Mouse (Mus musculus) hindbrain, embryonic 11.5 days (tissue): ENCODE results near the gene Msmb. TPM values are rescaled to one million over a fixed set of nuclear protein-coding genes. Genes with fewer than 3 reads are reported as not detected.
"Not testable (repeated sequence)": the region's sequence is repeated elsewhere in the genome, so short reads cannot be mapped to it uniquely, and the experiment has no call there.

Source experiments
- ATAC-seq: fragments of 200-750 bp; cut with Nextera tagmentation; 2 replicates; pipeline ENCODE4 v1.8.0; 2017; ENCODE audit warnings: mild to moderate bottlenecking, moderate TSS enrichment, moderate library complexity; ENCODE audit not compliant: low FRiP score
- DNase-seq: peaks from one replicate; pipeline ENCODE4 v3.0.0-alpha.2; 2015; ENCODE audit warnings: low spot score
- H3K27ac ChIP-seq: fragments of 300-500 bp; sonication (generic); 2 replicates; pipeline ENCODE4 v1.5.1; 2014; ENCODE audit warnings: mild to moderate bottlenecking, low read depth, low read length
- H3K27me3 ChIP-seq: fragments of 300-500 bp; sonication (generic); 2 replicates; pipeline ENCODE4 v1.6.1; 2014; ENCODE audit warnings: mild to moderate bottlenecking, low read length, moderate library complexity, mixed read lengths; ENCODE audit not compliant: control insufficient read depth, insufficient read depth
- H3K36me3 ChIP-seq: fragments of 300-500 bp; sonication (generic); 2 replicates; pipeline ENCODE4 v1.6.1; 2014; ENCODE audit warnings: mild to moderate bottlenecking, low read length, moderate library complexity, mixed read lengths; ENCODE audit not compliant: control insufficient read depth, insufficient read depth
- H3K4me1 ChIP-seq: fragments of 300-500 bp; sonication (generic); replicated peaks from 2 replicates; pipeline ENCODE4 v1.6.1; 2014; ENCODE audit warnings: low read length, mixed read lengths; ENCODE audit not compliant: control insufficient read depth, insufficient read depth
- H3K4me2 ChIP-seq: fragments of 300-500 bp; sonication (generic); replicated peaks from 2 replicates; pipeline ENCODE4 v1.6.1; 2014; ENCODE audit warnings: mild to moderate bottlenecking, low read depth, low read length
- H3K4me3 ChIP-seq: fragments of 300-500 bp; sonication (generic); 2 replicates; pipeline ENCODE4 v1.5.1; 2014; ENCODE audit warnings: low read depth, low read length
- H3K9ac ChIP-seq: fragments of 300-500 bp; sonication (generic); 2 replicates; pipeline ENCODE4 v1.6.1; 2014; ENCODE audit warnings: low read depth, low read length
- H3K9me3 ChIP-seq: fragments of 300-500 bp; sonication (generic); 2 replicates; pipeline ENCODE4 v1.6.1; 2016; ENCODE audit warnings: low read length; ENCODE audit not compliant: control insufficient read depth
- WGBS: fragments of 180-500 bp; shearing (Covaris S2); extraction: QIAGEN DNeasy Blood & Tissue Kit; methylation state at CpG from one replicate; pipeline ENCODE4 v1.1.7; 2014; 5-methylcytosine and 5-hydroxymethylcytosine counted together
- polyA plus RNA-seq: library from polyadenylated mRNA; unstranded; fragments of >200 nt; fragmentation: Nextera tagmentation; extraction: Ambion mirVana; gene quantifications from 2 replicates; pipeline ENCODE4 v1.2.1, GENCODE M21; 2014

The Msmb gene
- polyA plus RNA-seq, 1 experiment from 2014 or later, result not detected

- no peaks in the 10 kb centered on the region for H3K27me3 ChIP-seq
- no peak overlapping the region for H3K4me3 ChIP-seq
- H3K4me1 ChIP-seq, result no peaks in the 10 kb centered on the region
- no peak overlapping the region for H3K9ac ChIP-seq
- no peak overlapping the region for H3K27ac ChIP-seq
- no peak for DNase-seq
- WGBS, result 93% methylated on average over 10 of the region's 10 CpGs
- no peak overlapping the region for H3K4me2 ChIP-seq
- peaks cover 14% of the 10 kb centered on the region; the same call in 1 of the 2 replicates for H3K36me3 ChIP-seq
- no peak for ATAC-seq
- H3K9me3 ChIP-seq, result no peaks in the 10 kb centered on the region
These were observed 37.8 kb downstream of the Msmb start for GRCm38 (mm10) chr14:32179393-32180195.

GRCm38 (mm10) chr14:32180861-32181260 lies 39.0 kb downstream of the Msmb start:
- no peaks in the 10 kb centered on the region for H3K9me3 ChIP-seq
- H3K4me3 ChIP-seq, result no peak overlapping the region
- no peak overlapping the region for H3K27ac ChIP-seq
- no peak overlapping the region for H3K9ac ChIP-seq
- H3K4me1 ChIP-seq, result no peaks in the 10 kb centered on the region
- H3K27me3 ChIP-seq, result no peaks in the 10 kb centered on the region
- H3K36me3 ChIP-seq, result peaks cover 14% of the 10 kb centered on the region; the same call in 1 of the 2 replicates
- H3K4me2 ChIP-seq, result no peak overlapping the region
- no peak for DNase-seq
- 91% methylated on average over 6 of the region's 6 CpGs for WGBS
- no peak for ATAC-seq

GRCm38 (mm10) chr14:32183846-32184245 lies 42.0 kb downstream of the Msmb start:
- no peak for DNase-seq
- Histone ChIP-seq H3K4me3 (no peak overlapping the region), H3K4me1 (no peaks in the 10 kb centered on the region), H3K4me2 (no peak overlapping the region), H3K27ac (no peak overlapping the region), H3K36me3 (peaks cover 14% of the 10 kb centered on the region; the same call in 1 of the 2 replicates), H3K9ac (no peak overlapping the region), H3K9me3 (no peaks in the 10 kb centered on the region), H3K27me3 (no peaks in the 10 kb centered on the region)
- ATAC-seq, result no peak
- WGBS, result 98% methylated on average over 4 of the region's 4 CpGs

- ATAC-seq (no peak), DNase-seq (no peak)
- H3K4me1 ChIP-seq, result no peaks in the 10 kb centered on the region
- H3K9me3 ChIP-seq, result no peaks in the 10 kb centered on the region
- H3K36me3 ChIP-seq, result no peaks in the 10 kb centered on the region; the same call in 1 of the 2 replicates
- H3K4me3 ChIP-seq, result no peak overlapping the region
- WGBS, result 92% methylated on average over 6 of the region's 6 CpGs
- no peaks in the 10 kb centered on the region for H3K27me3 ChIP-seq
- no peak overlapping the region for H3K9ac ChIP-seq
- H3K4me2 ChIP-seq, result no peak overlapping the region
- H3K27ac ChIP-seq, result no peak overlapping the region
These were observed 49.0 kb downstream of the Msmb start for GRCm38 (mm10) chr14:32190627-32191391.

- no peaks in the 10 kb centered on the region for H3K9me3 ChIP-seq
- no peak overlapping the region for H3K4me2 ChIP-seq
- peaks cover 2% of the 10 kb centered on the region for H3K36me3 ChIP-seq
- H3K4me3 ChIP-seq, result no peak overlapping the region
- no peaks in the 10 kb centered on the region for H3K27me3 ChIP-seq
- H3K9ac ChIP-seq, result no peak overlapping the region
- no peak overlapping the region for H3K27ac ChIP-seq
- no peak for ATAC-seq
- no peaks in the 10 kb centered on the region for H3K4me1 ChIP-seq
- 92% methylated on average over 5 of the region's 5 CpGs for WGBS
- no peak for DNase-seq
These were observed 50.1 kb downstream of the Msmb start for GRCm38 (mm10) chr14:32191926-32192325.

- Histone ChIP-seq H3K4me2 (no peak overlapping the region), H3K27me3 (no peaks in the 10 kb centered on the region), H3K9me3 (no peaks in the 10 kb centered on the region), H3K4me3 (no peak overlapping the region), H3K4me1 (no peaks in the 10 kb centered on the region), H3K9ac (no peak overlapping the region), H3K27ac (no peak overlapping the region), H3K36me3 (peaks cover 3% of the 10 kb centered on the region)
- DNase-seq, result peak; percentile 64
- WGBS, result 47% methylated on average over 3 of the region's 3 CpGs
- no peak for ATAC-seq
These were observed 50.6 kb downstream of the Msmb start for GRCm38 (mm10) chr14:32192437-32192836.

GRCm38 (mm10) chr14:32193557-32193956 lies 51.7 kb downstream of the Msmb start:
- ATAC-seq, H3K36me3 ChIP-seq: not testable (repeated sequence)
- 82% methylated on average over 5 of the region's 5 CpGs for WGBS

GRCm38 (mm10) chr14:32201354-32201753 lies 59.5 kb downstream of the Msmb start:
- no peak overlapping the region for H3K27ac ChIP-seq
- under 1% methylated on average over 22 of the region's 26 CpGs for WGBS
- peaks cover 3% of the 10 kb centered on the region; the same call in 1 of the 2 replicates for H3K4me1 ChIP-seq
- ATAC-seq (peak; percentile 38; the same call in 1 of the 2 replicates), DNase-seq (peak; percentile 58)
- peak overlapping the region; percentile 100 for H3K4me3 ChIP-seq
- no peaks in the 10 kb centered on the region for H3K9me3 ChIP-seq
- peak overlapping the region; percentile 65 for H3K9ac ChIP-seq
- H3K27me3 ChIP-seq, result no peaks in the 10 kb centered on the region
- H3K36me3 ChIP-seq, result peaks cover 6% of the 10 kb centered on the region; the same call in 1 of the 2 replicates
- H3K4me2 ChIP-seq, result peak overlapping the region; percentile 40

More at GRCm38 (mm10) chr14:32193557-32193956, 51.7 kb downstream of the Msmb start:
- H3K4me3 ChIP-seq, H3K4me2 ChIP-seq, H3K27me3 ChIP-seq, H3K9me3 ChIP-seq, H3K9ac ChIP-seq, DNase-seq, H3K4me1 ChIP-seq, H3K27ac ChIP-seq: not testable (repeated sequence)
